Mouse (Mus musculus) C2C12 (cell line): Measurements from ENCODE around the gene Heg1.

Source experiments
- CEBPB ChIP-seq: IDR thresholded peaks from one replicate; pipeline ENCODE4 v1.6.1; 2011; ENCODE audit warnings: low read depth, mild to moderate bottlenecking, control low read depth, moderate library complexity
- CTCF ChIP-seq: IDR thresholded peaks from one replicate; pipeline ENCODE4 v1.5.1; 2011; ENCODE audit not compliant: control insufficient read depth, insufficient read depth, insufficient read length
- MYOD1 ChIP-seq: IDR thresholded peaks from one replicate; pipeline ENCODE4 v1.6.1; 2011; ENCODE audit warnings: low read depth; ENCODE audit not compliant: control insufficient read depth, insufficient read length
- MYOG ChIP-seq: IDR thresholded peaks from one replicate; pipeline ENCODE4 v1.6.1; 2011; ENCODE audit not compliant: control insufficient read depth, insufficient read length; ENCODE audit errors: extremely low read depth

GRCm38 (mm10) chr16:33666226-33666625, 17.9 kb upstream of the Heg1 start:
- TF ChIP-seq CTCF (no peak), MYOD1 (no peak), CEBPB (no peak), MYOG (no peak)
